Mouse (Mus musculus): ENCODE measurements around the gene Ddx60.
"Not testable (repeated sequence)": the region's sequence is repeated elsewhere in the genome, so short reads cannot be mapped to it uniquely, and the experiment has no call there.

The Ddx60 gene

GRCm38 (mm10) chr8:61927777-61928494 is at the start of gene Ddx60:
TSS of gene Ddx60 (plus strand) at chr8:61928087.
- DNase-seq (ENCODE audit: low spot score) = peak; percentile 39

DNA sequence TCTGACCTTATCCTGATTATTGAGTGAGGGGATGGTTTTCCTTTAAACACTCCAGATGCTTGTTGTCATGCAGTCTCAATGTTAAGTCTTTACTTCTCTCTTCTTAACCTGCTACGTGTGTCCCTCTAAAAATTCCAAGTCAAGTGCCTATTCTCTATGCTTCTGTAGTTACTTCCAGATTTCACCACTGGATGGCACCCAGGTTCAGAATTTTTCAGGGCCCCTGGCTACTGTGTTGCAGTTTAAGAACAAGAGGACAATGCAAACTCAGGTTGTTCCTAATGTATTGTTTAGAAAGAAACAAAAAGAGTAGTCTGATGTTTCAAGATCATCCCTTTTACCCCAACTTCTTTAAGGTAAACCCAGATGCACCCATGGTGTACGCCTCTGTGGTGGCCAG is 33.8 kb upstream of the Ddx60 start:
- DNase-seq (ENCODE audit: low spot score) = peak; percentile 80

GRCm38 (mm10) chr8:61896742-61897141 is 31.1 kb upstream of the Ddx60 start:
- no peak for DNase-seq (ENCODE audit: low spot score)

DNA sequence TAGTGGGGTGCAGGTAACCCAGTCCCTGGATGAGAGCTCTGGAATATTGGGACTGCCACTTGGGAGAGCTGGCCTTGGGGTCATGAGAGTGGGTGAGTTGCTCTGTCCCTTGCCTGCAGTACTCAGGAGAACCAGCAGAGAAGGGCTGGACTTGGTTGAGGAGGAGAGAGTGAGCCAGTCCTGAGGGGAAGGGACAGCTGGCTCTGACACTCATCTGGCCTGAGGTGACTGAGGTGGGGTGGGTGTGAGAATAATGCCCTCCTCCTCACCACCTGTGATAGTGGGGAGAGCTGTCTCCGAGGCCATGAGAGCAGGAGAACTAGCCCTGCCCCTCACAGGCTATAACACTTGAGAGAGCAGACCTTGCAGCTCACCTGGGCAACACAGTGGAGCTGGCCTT is 30.5 kb upstream of the Ddx60 start:
- DNase-seq (ENCODE audit: low spot score) = no peak

GRCm38 (mm10) chr8:61901028-61901717 is 26.7 kb upstream of the Ddx60 start:
- peak; percentile 58 for DNase-seq (ENCODE audit: low spot score)

DNA sequence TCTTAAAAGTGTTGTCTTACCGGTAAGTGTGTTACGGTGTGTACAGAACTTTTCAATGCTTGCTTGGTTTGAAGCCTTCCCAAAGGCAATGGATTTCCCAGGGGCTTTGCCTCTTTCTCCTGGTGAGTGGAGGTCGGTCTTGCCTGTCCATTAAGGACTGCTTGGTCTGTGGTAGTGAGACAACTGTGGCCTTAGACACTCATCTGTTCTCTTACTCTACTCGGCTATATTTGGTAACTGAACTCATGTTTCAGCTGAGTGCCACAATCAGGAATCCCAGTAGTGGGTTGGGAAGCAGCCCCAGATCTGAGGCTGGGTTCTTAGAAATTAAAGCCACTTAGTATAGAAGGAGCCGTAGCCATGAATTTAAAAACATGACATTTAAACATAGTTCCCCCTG is 25.4 kb upstream of the Ddx60 start, which contains the start of gene Palld:
Palld (minus strand) TSS at position 170 of the 400 bp plus-strand sequence.
- DNase-seq (ENCODE audit: low spot score) = no peak

DNA sequence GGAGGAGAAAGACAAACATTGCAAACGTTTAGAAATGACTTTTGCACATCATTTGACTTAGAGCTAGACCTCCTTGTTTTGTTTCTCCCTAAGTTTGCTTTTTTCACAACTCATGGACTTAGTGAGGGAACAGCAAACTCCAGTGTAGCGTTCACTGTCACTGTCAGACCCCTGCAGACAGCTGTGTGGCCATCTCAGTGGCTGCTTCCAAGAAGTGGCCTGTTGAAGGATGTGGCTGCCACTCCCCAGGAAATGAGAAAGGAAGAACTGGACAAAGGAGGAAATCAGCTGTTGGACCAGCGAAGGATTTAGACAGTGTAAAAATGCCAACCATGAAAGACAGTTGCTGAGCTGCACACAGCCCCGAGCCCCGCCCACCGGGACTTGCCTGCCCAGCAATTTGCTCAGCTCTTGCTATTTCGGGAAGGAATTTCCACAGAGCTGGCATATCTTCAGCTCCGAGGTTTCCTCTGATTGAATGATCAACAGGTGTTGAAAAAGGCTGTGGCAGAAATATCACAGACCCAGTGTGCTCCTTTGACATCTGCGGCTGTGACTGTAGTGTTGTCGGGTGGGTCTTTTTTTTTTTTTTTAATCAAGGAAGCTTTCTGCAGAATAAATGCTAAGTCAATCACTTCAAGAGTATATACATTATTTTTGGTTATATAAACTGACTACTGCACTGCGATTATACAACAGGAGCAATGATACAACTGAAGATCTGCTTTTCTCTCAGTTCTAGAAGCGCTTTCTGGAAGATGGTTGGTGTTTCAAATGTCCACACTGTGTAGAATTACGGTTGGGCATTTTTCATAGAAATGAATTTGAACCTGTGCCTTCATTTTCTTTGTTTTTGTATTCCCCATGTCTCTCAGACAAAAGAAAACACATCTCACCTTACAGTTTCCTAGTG is 19.3 kb upstream of the Ddx60 start:
- peak; percentile 44 for DNase-seq (ENCODE audit: low spot score)

GRCm38 (mm10) chr8:61909313-61909712 is 18.6 kb upstream of the Ddx60 start:
- DNase-seq (ENCODE audit: low spot score) = no peak

DNA sequence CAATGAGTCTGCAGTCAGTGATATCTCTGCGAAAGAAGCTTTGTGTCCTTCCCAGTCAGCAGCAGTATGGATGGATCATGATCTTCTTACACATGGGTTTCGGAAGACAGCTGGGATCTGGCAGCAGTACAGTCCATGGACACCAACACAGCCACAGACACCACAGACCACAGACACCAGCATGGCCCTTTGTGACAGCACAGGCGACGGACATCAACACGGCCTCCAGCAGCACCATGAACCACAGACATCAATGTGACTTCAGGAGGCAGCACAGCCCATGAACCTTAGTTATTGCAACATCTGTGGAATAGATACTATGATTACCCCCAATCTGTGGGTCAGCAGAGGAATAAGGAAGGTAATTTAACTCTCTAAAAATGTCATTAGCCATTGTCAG is 15.1 kb upstream of the Ddx60 start:
- DNase-seq (ENCODE audit: low spot score) = no peak

DNA sequence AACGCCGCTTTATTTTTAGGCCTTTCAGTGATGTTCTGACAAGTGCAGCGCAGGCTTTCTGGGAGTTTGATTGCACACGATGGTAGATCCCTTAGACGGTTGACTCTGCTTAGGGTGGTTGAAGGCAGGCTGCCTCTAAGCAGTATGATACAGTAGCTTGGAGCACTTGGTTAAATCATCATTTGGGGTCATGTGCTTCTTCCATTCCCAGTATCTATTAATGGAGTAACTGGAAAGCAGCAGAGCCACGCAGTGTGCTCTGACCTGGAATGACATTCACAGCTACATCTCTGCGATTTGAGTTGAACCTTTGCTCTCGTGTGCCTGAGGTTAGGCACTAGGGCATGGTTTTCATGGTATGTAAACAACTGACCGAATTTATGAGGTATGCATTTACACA is 13.9 kb upstream of the Ddx60 start:
- no peak for DNase-seq (ENCODE audit: low spot score)

DNA sequence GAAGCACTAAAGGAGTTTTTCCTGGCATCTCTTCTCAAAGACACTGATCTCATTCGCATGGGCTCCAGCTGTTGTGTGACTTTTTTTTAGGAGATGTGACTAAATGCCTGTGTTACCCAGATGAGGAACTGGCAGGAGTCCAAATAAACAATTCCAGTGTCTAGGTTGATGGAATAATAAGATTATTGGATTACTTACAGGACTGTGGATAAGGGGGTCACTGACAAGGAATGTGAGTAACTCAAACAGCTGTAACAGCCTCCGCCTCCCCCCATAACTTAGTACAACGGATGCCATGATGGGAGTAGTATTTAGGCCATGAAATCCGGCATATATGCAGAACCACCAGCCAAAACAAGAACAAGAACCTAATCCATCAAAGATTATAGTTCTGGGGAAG is 10.6 kb upstream of the Ddx60 start:
- no peak for DNase-seq (ENCODE audit: low spot score)

- DNase-seq (ENCODE audit: low spot score) = no peak
These were observed 8.6 kb upstream of the Ddx60 start for GRCm38 (mm10) chr8:61919145-61919788.

GRCm38 (mm10) chr8:61920389-61920788 is 7.5 kb upstream of the Ddx60 start:
- no peak for DNase-seq (ENCODE audit: low spot score)

GRCm38 (mm10) chr8:61921454-61922054 is 6.3 kb upstream of the Ddx60 start:
- no peak for DNase-seq (ENCODE audit: low spot score)

DNA sequence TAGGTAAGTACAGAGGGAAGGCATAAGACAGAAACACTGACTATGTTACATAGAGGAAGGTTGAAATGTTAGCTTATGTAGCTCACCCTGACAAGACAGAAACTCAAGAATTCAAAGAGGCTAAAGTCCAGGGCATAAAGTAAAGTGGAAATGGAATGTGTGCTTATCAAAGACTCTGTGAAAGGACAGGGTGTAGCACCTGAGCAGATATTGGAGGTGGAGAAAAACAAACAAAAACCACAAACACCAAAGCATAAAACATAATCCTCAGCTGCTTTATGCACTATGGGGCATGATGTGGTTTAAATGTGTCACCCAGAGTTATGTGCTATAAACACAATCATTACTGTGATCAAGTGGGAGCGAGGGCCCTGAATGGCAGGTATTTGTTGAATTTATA is 3.4 kb upstream of the Ddx60 start:
- DNase-seq (ENCODE audit: low spot score) = no peak

- DNase-seq (ENCODE audit: low spot score) = no peak
These were observed 5.4 kb downstream of the Ddx60 start for GRCm38 (mm10) chr8:61933243-61933642.

DNA sequence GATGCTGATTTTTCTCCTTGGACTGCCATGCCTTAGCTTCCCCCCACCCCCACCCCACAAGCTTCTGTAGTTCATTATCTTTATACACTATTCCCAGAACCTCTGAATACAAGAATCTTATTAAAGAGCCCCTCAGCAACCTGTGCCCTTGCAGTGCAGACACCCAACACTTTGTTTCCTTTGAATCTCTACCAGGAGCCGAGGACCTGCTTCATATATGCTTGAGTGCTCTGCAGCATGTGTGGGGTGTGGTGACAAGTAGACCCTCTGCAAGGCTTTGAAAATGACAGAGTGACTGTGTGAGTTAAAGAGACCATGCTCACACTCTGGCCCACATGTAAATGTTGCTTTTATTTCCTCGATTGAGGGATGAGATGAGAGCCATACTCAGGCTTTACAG is 9.7 kb downstream of the Ddx60 start:
- DNase-seq (ENCODE audit: low spot score) = no peak

DNA sequence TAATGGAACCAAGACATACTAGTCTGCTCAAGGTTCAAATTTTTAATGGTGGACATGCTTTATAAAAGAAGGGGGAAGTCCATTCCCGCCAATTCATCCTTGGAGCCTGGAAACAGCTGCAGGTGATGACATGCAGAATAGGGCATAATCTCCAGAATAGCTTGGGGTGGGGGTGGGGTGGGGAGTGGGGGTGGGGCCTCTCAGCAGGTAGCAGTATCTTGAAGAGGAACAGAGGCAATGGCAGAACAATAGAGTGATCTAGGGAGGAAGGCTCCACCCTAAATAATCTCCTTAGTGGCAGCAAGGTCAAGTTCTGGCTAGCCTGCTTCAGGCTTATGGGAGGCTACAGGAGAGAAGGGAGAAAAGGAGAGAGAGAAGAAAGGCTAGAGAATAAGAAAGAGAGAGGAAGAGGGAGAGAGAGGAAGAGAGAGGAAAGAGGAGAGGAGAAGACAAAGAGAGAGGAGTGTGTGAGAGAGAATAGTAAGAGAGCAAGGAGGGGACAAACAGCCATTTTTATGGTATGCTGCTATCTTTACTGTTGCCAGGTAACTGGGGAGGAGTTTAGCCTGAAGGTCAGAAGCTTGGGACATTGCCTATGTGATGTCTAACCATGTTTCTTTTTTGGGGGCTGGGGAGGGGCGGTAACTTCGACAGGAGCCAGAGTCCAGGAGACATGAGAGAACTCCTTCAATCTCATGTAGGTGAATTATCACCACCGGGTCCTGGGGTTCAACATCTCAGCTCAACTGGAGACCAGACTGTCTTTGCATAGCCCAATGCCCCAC is 36.9 kb downstream of the Ddx60 start:
- DNase-seq (ENCODE audit: low spot score) = not testable (repeated sequence)

DNA sequence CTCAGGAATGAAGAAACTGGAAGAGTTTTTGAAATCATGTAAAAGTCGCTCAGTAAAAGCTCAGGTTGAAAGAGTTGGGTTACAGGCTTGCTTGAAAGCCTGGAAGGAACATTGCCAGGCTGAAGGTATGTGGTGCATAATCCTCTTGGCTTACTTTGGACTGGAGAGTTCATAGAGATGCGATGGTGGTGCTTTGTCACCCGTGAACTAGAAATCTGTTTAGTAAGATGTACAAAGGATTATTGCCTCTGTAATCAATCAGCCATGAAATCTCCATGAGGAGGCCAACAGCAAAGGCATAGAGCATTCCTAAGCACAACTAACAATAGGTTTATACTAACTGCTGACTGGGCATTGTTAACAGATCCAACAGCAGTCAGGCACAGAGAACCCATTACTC is 41.7 kb downstream of the Ddx60 start:
- DNase-seq (ENCODE audit: low spot score) = peak; percentile 28

GRCm38 (mm10) chr8:61984941-61985340 is 57.1 kb downstream of the Ddx60 start:
- DNase-seq (ENCODE audit: low spot score) = no peak

Data from embryo, embryonic 10.5 days (tissue).